Mouse (Mus musculus): Measurements from ENCODE around the gene Cltb.
"Not testable (repeated sequence)": the region's sequence is repeated elsewhere in the genome, so short reads cannot be mapped to it uniquely, and the experiment has no call there.

Gene Cltb

GRCm38 (mm10) chr13:54610972-54611754 lies at the start of gene Cltb:
Gene Cltb (minus strand): TSS chr13:54611344.
- DNase-seq (ENCODE audit: low read depth, low spot score), result no peak

- no peak for DNase-seq (ENCODE audit: low read depth, low spot score)
Observed at GRCm38 (mm10) chr13:54660877-54661276, 49.7 kb upstream of the Cltb start.

GRCm38 (mm10) chr13:54650461-54650860 lies 39.3 kb upstream of the Cltb start:
- no peak for DNase-seq (ENCODE audit: low read depth, low spot score)

DNA sequence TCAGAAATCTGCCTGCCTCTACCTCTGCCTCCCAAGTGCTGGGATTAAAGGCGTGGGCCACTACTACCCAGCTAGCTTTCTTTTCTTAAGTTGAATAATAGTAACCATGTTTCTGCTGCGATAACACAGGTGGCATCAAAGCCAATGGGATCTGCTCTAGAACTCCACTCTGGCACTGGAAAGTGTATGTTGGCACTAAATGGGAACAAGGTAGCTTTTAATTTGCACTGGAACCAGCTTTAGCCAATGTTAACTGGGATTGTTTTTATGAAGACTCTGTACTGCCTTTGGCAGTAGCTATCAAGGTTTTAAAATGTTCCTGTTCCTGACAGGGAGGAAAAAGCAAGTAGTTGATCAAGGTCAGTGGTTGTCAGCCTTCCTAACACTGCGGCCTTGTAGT lies 23.9 kb upstream of the Cltb start:
- no peak for DNase-seq (ENCODE audit: low read depth, low spot score)

- DNase-seq (ENCODE audit: low read depth, low spot score), result no peak
Observed at GRCm38 (mm10) chr13:54632731-54633277, 21.7 kb upstream of the Cltb start.

DNA sequence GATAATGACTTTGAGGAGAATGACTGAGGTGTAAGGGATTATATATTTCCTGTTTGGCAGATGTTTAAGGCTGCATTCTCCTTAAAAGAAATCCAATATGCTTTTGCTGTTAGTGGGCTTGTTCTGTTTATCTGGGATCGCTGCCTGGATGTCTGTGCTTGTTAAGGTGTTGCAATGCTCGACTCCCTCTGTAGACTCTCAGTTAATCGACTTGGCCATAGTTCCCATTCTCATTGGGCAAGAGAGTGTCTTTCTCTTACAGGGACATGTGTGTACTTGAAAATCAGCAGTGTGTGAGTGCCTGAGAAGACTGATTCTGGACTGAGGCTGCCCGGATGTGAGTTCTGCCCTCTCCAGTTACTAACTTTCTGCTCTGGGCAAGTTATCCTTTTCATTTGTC lies 18.0 kb upstream of the Cltb start:
- no peak for DNase-seq (ENCODE audit: low read depth, low spot score)

- no peak for DNase-seq (ENCODE audit: low read depth, low spot score)
Observed at GRCm38 (mm10) chr13:54621960-54622521, 10.9 kb upstream of the Cltb start.

DNA sequence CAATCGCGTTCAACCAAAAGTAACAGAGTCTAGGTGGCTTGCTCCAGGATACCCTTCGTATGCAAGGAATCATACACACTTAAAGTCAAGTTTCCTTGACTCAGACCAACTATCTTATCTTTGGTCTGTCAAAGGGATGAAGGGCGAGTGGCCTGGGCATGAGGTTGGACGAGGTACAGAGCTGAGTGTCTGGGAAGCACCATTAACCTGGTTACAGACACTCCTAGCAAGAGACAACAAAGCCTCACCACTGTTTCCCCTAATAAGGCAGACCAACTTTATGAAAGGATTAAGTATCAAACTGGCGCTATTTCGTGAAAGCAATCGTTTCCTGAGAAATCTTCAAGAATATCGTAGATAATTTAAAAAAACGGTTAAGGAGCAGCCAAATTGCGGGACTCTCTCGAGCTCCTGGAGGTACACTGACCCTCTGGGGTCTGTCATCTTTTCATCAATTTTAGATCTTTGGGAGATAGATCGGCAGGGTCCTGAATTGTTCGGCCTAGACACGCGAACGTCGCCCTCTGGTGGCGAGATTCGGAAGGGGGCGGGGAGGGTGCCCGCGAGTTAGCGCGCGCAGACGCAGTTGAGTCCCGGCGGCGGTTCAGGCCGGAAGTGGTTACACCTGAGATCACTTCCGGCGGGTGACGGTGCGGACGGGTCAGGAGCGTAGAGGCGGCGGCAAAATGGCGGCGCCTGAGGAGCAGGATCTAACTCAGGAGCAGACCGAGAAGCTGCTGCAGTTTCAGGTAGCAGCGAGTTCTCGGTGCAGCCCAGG lies 10.2 kb upstream of the Cltb start, which contains the start of gene Faf2:
Gene Faf2 (plus strand): TSS at position 630 of the 778 bp plus-strand sequence.
- DNase-seq (ENCODE audit: low read depth, low spot score), result peak; percentile 86

DNA sequence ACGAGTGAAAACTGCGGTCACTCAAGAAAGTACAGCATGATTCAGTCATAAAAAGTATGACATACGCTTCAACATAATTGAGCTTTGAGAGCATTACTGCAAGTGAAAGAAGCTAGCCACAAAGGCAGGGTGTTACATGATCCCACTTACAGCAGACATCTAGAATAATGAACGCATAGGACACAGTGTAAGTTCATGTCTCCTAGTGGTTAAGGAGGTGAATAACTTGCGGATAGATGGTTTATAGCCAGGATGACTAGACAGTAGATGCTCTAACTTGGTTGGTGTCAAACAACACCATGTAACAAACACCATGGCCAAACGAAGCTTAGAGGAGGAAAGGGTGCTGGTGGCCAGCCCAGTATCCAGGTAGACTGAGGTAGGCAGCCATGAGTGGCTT lies 5.9 kb upstream of the Cltb start:
- DNase-seq (ENCODE audit: low read depth, low spot score), result no peak

DNA sequence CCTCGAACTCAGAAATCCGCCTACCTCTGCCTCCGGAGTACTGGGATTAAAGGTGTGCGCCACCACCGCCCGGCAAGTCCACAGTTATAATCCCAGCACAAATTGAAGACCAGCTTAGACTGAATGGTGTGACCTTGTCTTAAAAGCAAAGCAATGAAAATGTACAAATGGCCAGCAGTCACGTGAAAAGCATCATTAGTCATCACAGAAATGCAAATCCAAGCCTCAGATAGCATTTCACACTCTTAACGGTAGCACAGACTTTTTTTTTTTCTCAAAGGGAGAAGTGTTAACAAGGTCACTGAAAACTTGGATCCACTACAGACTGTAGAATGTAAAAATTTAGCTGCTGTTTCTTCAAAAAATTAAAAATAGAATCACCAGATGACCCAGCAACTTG lies 5.2 kb upstream of the Cltb start:
- DNase-seq (ENCODE audit: low read depth, low spot score), result no peak

DNA sequence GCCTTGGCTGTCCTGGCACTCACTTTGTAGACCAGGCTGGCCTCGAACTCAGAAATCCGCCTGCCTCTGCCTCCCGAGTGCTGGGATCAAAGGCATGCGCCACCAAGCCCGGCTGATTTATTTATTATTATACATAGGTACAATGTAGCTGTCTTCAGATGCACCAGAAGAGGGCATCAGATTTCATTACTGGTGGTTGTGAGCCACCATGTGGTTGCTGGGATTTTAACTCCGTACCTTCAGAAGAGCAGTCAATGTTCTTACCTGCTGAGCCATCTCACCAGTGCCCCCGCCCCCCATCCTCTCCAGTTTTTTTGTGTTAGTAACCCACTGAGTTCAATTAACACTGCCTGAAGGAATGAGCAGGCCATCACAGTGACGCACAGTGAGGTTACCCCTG lies 2.0 kb upstream of the Cltb start:
- not testable (repeated sequence) for DNase-seq (ENCODE audit: low read depth, low spot score)

DNA sequence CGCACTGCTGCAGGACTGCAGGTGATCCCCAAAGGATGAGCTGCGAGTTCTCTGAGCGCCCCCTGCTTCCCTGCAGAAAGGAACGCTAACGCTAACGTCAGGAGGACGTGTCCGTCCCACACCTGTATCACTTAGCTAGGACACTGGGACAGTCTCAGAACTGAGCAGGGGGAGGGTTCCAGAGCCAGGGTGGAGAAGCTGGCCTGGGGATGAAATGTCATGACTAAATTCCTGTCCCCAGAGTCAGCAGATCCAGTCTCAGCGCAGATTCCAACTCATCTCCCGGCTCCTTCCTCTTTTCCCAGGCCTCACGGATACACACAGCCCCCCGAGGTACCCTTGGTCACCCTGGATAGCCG lies 552 bp downstream of the Cltb start:
- DNase-seq (ENCODE audit: low read depth, low spot score), result no peak

DNA sequence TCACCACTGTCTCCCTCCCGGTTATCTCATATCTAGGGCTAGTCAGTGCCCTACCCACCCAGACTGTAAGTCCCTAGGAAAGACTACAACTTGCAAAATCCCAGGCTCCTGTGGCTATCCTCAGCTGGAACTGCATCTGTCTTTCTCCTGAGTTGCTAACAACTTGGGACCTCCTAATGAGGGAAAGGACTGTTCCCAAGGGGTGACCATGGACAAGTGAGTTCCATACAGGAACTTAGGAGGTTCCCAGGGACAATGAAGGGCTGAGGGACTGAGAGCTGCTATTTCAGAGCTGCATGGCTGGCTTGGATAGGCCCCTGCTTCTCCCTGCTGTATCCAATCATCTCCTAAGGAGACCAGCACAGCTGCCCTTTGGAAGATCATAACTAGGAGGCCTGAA lies 1.8 kb downstream of the Cltb start:
- DNase-seq (ENCODE audit: low read depth, low spot score), result no peak

- DNase-seq (ENCODE audit: low read depth, low spot score), result no peak
Observed at GRCm38 (mm10) chr13:54608666-54609065, 2.5 kb downstream of the Cltb start.

GRCm38 (mm10) chr13:54608002-54608401 lies 3.1 kb downstream of the Cltb start:
- DNase-seq (ENCODE audit: low read depth, low spot score), result no peak

DNA sequence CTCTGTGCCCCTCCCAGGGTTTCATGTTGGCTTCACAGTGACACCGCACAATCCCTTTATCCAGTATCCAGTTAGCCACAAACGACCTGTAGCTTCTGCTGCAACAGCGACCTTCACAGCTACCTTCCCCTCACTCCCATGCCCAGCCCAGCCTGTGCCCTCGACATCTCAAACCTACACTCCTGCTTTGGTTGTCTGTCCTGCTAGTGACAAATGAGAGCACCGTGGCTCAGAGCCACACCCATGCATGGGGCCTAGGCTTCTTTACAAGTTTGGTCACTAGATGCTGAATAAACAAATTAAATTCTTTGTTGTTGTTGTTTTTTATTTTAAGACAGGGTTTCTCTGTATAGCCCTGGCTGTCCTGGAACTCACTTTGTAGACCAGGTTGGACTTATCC lies 3.9 kb downstream of the Cltb start:
- no peak for DNase-seq (ENCODE audit: low read depth, low spot score)

- DNase-seq (ENCODE audit: low read depth, low spot score), result no peak
Observed at GRCm38 (mm10) chr13:54605426-54605825, 5.7 kb downstream of the Cltb start.

DNA sequence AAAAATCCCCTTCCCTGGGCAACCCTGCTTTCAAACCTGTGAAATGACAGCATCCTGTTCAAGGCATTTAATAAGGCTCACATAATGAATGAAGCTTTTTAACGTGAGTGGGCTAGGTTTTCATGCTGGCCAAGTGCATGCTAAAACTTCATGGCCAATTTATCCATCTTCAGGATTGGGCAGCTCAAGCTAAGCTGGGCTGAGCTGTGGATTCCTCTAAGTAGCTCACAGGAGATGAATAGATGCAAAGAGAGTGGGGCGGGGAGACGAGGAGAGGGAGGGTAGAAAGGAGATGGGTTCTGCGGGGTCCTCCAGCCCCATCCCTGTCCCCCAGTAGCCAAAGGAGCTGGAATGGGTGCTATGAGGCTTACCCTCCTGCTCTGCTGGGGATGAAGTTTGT lies 6.9 kb downstream of the Cltb start:
- DNase-seq (ENCODE audit: low read depth, low spot score), result no peak

DNA sequence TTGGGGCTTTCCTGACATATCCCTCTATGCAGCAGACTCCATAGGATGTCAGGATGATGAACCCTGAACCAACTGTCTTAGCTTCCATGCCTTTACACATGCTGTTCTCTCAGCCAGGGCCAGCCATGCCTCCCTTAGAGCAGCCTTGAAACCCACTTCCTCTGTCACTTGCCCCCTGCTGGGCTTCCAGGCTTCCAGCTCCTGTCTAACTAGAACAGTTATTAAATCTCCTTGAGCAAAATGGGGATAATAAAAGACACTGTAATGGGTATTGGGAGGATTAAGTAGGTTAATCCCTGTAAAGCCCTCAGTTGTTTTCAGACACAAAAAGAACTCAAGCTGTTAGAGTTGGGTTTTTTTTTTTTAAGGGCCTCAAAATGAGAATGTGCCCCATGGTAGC lies 7.6 kb downstream of the Cltb start:
- no peak for DNase-seq (ENCODE audit: low read depth, low spot score)

GRCm38 (mm10) chr13:54602639-54603111 lies 8.5 kb downstream of the Cltb start:
- no peak for DNase-seq (ENCODE audit: low read depth, low spot score)

- no peak for DNase-seq (ENCODE audit: low read depth, low spot score)
Observed at GRCm38 (mm10) chr13:54598622-54599143, 12.5 kb downstream of the Cltb start.

GRCm38 (mm10) chr13:54596870-54597269 lies 14.3 kb downstream of the Cltb start:
- no peak for DNase-seq (ENCODE audit: low read depth, low spot score)

Data from WW6 (cell line).